Comparison of ENCODE assay signal across 8 mouse cellular contexts in genomic region chr17:29263417-29263816, GRCm38 (mm10). TPM values are rescaled to one million over a fixed set of nuclear protein-coding genes. Genes with fewer than 3 reads are reported as not detected.
A peak's percentile ranks its signal among the peaks of the same experiment; 100 is the strongest.
DNase-seq lines count a peak whose midpoint lies in the region; ATAC-seq and TF ChIP-seq lines count a peak whose summit lies in the region.

No protein-coding gene starts in this region.

- no peaks in the 10 kb centered on the region for H3K27me3 ChIP-seq in embryonic facial prominence, embryonic 11.5 days (ENCODE audit: control insufficient read depth, insufficient read depth, low read length)
- no peaks in the 10 kb centered on the region for H3K27me3 ChIP-seq in intestine, embryonic 15.5 days (replicated peaks)
- no peaks in the 10 kb centered on the region for H3K27me3 ChIP-seq in myocyte (ENCODE audit: control insufficient read depth, insufficient read depth, insufficient read length)

- peak overlapping the region; percentile 87 for H3K4me3 ChIP-seq in layer of hippocampus, adult 2 months
- peak overlapping the region; percentile 72 for H3K4me3 ChIP-seq in embryonic facial prominence, embryonic 11.5 days (ENCODE audit: low read depth, low read length)
- peak overlapping the region; percentile 90 for H3K4me3 ChIP-seq in intestine, embryonic 15.5 days (replicated peaks)
- H3K4me3 ChIP-seq in myocyte: peak overlapping the region; percentile 68

- peak overlapping the region; percentile 92 for H3K27ac ChIP-seq in layer of hippocampus, adult 2 months
- peak overlapping the region; percentile 96 for H3K27ac ChIP-seq in embryonic facial prominence, embryonic 11.5 days (replicated peaks; ENCODE audit: low read depth, low read length)
- peak overlapping the region; percentile 99 for H3K27ac ChIP-seq in intestine, embryonic 15.5 days

- ATAC-seq in embryonic facial prominence, embryonic 11.5 days (replicated peaks; ENCODE audit: insufficient number of reproducible peaks, low FRiP score, low TSS enrichment, low read depth): 0 out of 2 replicates have a peak, but pooled peaks have one; percentile 1
- ATAC-seq in intestine, embryonic 15.5 days: peak; percentile 16

- no peak for DNase-seq in layer of hippocampus, adult 2 months (ENCODE audit: low spot score in 2 of 2)
- DNase-seq in layer of hippocampus, adult 9-11 months: no peak
- DNase-seq in embryonic facial prominence, embryonic 11.5 days (ENCODE audit: low spot score): no peak
- DNase-seq in spleen, postnatal 36 days (ENCODE audit: low spot score in 2 of 2): no peak
- DNase-seq in right cerebral cortex, postnatal 4 days: no peak
- no peak for DNase-seq in B cell, adult 2 months

- whole genome bisulfite sequencing in embryonic facial prominence, embryonic 11.5 days: under 1% methylated on average over 14 of the region's 14 CpGs
- WGBS in intestine, embryonic 15.5 days: under 1% methylated on average over 14 of the region's 14 CpGs

- no peak for TF ChIP-seq CTCF in layer of hippocampus, adult 2 months (conservative IDR thresholded peaks at IDR 0.05)

- H3K9ac ChIP-seq in embryonic facial prominence, embryonic 11.5 days (replicated peaks; ENCODE audit: low read length): peak overlapping the region; percentile 64
- peak overlapping the region; percentile 81 for H3K9ac ChIP-seq in intestine, embryonic 15.5 days

- H3K79me2 ChIP-seq in myocyte (ENCODE audit: control insufficient read depth, insufficient read depth): peaks cover 23% of the 10 kb centered on the region

- peak overlapping the region; percentile 67 for H3K4me2 ChIP-seq in embryonic facial prominence, embryonic 11.5 days (ENCODE audit: low read depth, low read length)
- peak overlapping the region; percentile 74 for H3K4me2 ChIP-seq in intestine, embryonic 15.5 days (replicated peaks)
- H3K4me2 ChIP-seq in myocyte (ENCODE audit: low read depth): peak overlapping the region; percentile 75

- no peak for TF ChIP-seq POLR2A in myocyte (IDR thresholded peaks at IDR 0.05; ENCODE audit: insufficient read length, low read depth)

- peaks cover 7% of the 10 kb centered on the region for H3K4me1 ChIP-seq in embryonic facial prominence, embryonic 11.5 days (ENCODE audit: control insufficient read depth, insufficient read depth, low read length)
- H3K4me1 ChIP-seq in intestine, embryonic 15.5 days (replicated peaks): peaks cover 31% of the 10 kb centered on the region

- no peaks in the 10 kb centered on the region for H3K9me3 ChIP-seq in embryonic facial prominence, embryonic 11.5 days (replicated peaks; ENCODE audit: control insufficient read depth, low read length)
- H3K9me3 ChIP-seq in intestine, embryonic 15.5 days: no peaks in the 10 kb centered on the region

- peak overlapping the region; percentile 16 for H3ac ChIP-seq in myocyte (ENCODE audit: control insufficient read depth, insufficient read length)

- H3K36me3 ChIP-seq in embryonic facial prominence, embryonic 11.5 days (replicated peaks; ENCODE audit: control insufficient read depth, insufficient read depth, low read depth, low read length): no peaks in the 10 kb centered on the region; the same call in 1 of the 2 replicates
- H3K36me3 ChIP-seq in intestine, embryonic 15.5 days: peaks cover 5% of the 10 kb centered on the region
- H3K36me3 ChIP-seq in myocyte (ENCODE audit: control insufficient read depth, insufficient read depth): no peaks in the 10 kb centered on the region

TF ChIP-seq in myocyte, 11 proteins besides CTCF, POLR2A, EP300 and RAD21:
- TF ChIP-seq MYOG (IDR thresholded peaks at IDR 0.05; ENCODE audit: control insufficient read depth in 1 of 3, insufficient read depth in 1 of 3, insufficient read length in 2 of 3, low read depth in 2 of 3) (no peak), MAX (IDR thresholded peaks at IDR 0.05; ENCODE audit: low read depth) (no peak), CEBPB (IDR thresholded peaks at IDR 0.05; ENCODE audit: insufficient read depth, poor library complexity, severe bottlenecking) (no peak), TCF3 (IDR thresholded peaks at IDR 0.05; ENCODE audit: insufficient read length, low read depth) (no peak), POLR2AphosphoS2 (IDR thresholded peaks at IDR 0.05; ENCODE audit: insufficient read length, low read depth) (no peak), E2F4 (IDR thresholded peaks at IDR 0.05; ENCODE audit: insufficient read depth) (no peak), MYOD1 (IDR thresholded peaks at IDR 0.05; ENCODE audit: control insufficient read depth in 1 of 3, insufficient read length in 2 of 3, low read depth in 2 of 3) (no peak), REST (IDR thresholded peaks at IDR 0.05; ENCODE audit: insufficient read depth, insufficient read length) (no peak), TCF12 (IDR thresholded peaks at IDR 0.05; ENCODE audit: insufficient read depth, poor library complexity, severe bottlenecking) (no peak), USF1 (IDR thresholded peaks at IDR 0.05; ENCODE audit: low read depth) (no peak), SRF (IDR thresholded peaks at IDR 0.05; ENCODE audit: control insufficient read depth, insufficient read length, low read depth) (no peak)
TF ChIP-seq in myocyte: peak in this region for 0.

RNA-seq across cellular contexts. Expression of gene Ppil1, which starts 0.6 kb away (rescaled TPM):
- 10 to 100 TPM; 14.8 to 16.2 TPM for total RNA-seq in layer of hippocampus, adult 2 months (2021)
- 177 and 196 TPM in 2 replicates for polyA plus RNA-seq in embryonic facial prominence, embryonic 11.5 days (2014; fragmentation: Nextera tagmentation; extraction: Ambion mirVana)
- 154 and 157 TPM in 2 replicates for polyA plus RNA-seq in intestine, embryonic 15.5 days (2015; fragmentation: Nextera tagmentation; extraction: Ambion mirVana)
- polyA plus RNA-seq in myocyte (2012; fragmentation: generic; extraction: Trizol): 30.1 TPM

RNA-seq across cellular contexts. Expression of gene BC004004, which starts 5.2 kb away (rescaled TPM):
- 10 to 100 TPM; 78.9 to 81.5 TPM for total RNA-seq in layer of hippocampus, adult 2 months (2021)
- 55.1 and 55.4 TPM in 2 replicates for polyA plus RNA-seq in embryonic facial prominence, embryonic 11.5 days (2014; fragmentation: Nextera tagmentation; extraction: Ambion mirVana)
- 78.3 and 83.5 TPM in 2 replicates for polyA plus RNA-seq in intestine, embryonic 15.5 days (2015; fragmentation: Nextera tagmentation; extraction: Ambion mirVana)
- 120 TPM for polyA plus RNA-seq in myocyte (2012; fragmentation: generic; extraction: Trizol)

RNA-seq across cellular contexts. Expression of gene Cpne5, which starts 25.4 kb away (rescaled TPM):
- 10 to 100 TPM; 34.0 to 36.3 TPM for total RNA-seq in layer of hippocampus, adult 2 months (2021)
- 4.5 TPM in 2 replicates for polyA plus RNA-seq in embryonic facial prominence, embryonic 11.5 days (2014; fragmentation: Nextera tagmentation; extraction: Ambion mirVana)
- polyA plus RNA-seq in intestine, embryonic 15.5 days (2015; fragmentation: Nextera tagmentation; extraction: Ambion mirVana): 7.5 and 8.3 TPM in 2 replicates
- 0.56 TPM for polyA plus RNA-seq in myocyte (2012; fragmentation: generic; extraction: Trizol)

RNA-seq across cellular contexts. Expression of gene Pi16, which starts 54.1 kb away (rescaled TPM):
- 1 to 10 TPM in 1 of 2 experiments, under 1 TPM in 1; 0.74 to 1.1 TPM for total RNA-seq in layer of hippocampus, adult 2 months (2021)
- 0.32 and 0.56 TPM in 2 replicates for polyA plus RNA-seq in embryonic facial prominence, embryonic 11.5 days (2014; fragmentation: Nextera tagmentation; extraction: Ambion mirVana)
- polyA plus RNA-seq in intestine, embryonic 15.5 days (2015; fragmentation: Nextera tagmentation; extraction: Ambion mirVana): 0.72 and 0.98 TPM in 2 replicates
- polyA plus RNA-seq in myocyte (2012; fragmentation: generic; extraction: Trizol): 7.1 TPM
